Mouse (Mus musculus) C2C12 (cell line): ENCODE data around the gene Sh3kbp1.

Experiments
- CTCF ChIP-seq: IDR thresholded peaks from one replicate; pipeline ENCODE4 v1.5.1; 2011; ENCODE audit not compliant: control insufficient read depth, insufficient read depth, insufficient read length
- MYOG ChIP-seq: IDR thresholded peaks from one replicate; pipeline ENCODE4 v1.6.1; 2011; ENCODE audit not compliant: control insufficient read depth, insufficient read length; ENCODE audit errors: extremely low read depth

- TF ChIP-seq CTCF (no peak), MYOG (no peak)
These were observed 336.2 kb downstream of the Sh3kbp1 start for GRCm38 (mm10) chrX:159963273-159963672.
